Mouse (Mus musculus) adrenal gland, adult 8-10 months (tissue): ENCODE results near the gene Gda. TPM values are rescaled to one million over a fixed set of nuclear protein-coding genes. Genes with fewer than 3 reads are reported as not detected.

Experiments used
- DNase-seq: peaks from one replicate; pipeline ENCODE4 v3.0.0; 2022
- total RNA-seq, 4 experiments: library from RNA; stranded (reverse); gene quantifications; 2 replicates each; pipeline ENCODE4 v1.2.4; 2022

Gda gene
- total RNA-seq, 4 experiments from 2014 or later, result 5.4 to 12.5 (median 10.8) TPM

DNA sequence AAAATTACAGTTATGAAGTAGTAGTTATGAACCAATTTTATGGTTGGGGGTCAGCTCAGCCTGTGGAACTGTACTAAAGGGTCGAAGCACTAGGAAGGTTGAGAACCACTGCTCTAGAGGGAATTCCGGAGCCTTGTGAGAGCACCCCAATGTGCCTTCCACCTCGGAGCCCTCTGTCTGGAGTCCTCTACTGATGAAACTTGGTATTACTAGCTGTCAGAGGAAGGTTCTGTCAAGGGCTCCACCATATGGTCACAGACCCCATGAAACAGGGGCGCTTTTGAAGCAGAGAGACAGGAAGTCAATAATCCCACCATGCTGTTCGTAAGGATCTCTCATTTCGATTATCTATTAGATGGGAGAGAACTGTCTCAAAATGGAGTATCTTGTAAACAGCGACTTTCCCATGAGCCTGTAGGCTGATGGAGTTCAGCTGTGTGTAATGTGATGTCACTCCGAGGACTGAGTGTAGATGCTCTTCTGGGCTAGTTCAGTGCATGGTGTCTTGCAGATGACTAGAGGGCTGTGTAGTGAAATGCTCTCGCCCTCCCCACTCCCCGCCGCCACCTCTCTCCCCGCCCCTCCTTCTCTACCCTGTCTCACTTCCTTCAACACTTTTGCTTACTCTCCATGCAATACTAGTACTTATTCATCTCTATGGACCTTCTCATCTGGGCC lies 100.7 kb downstream of the Gda start:
- no peak for DNase-seq

DNA sequence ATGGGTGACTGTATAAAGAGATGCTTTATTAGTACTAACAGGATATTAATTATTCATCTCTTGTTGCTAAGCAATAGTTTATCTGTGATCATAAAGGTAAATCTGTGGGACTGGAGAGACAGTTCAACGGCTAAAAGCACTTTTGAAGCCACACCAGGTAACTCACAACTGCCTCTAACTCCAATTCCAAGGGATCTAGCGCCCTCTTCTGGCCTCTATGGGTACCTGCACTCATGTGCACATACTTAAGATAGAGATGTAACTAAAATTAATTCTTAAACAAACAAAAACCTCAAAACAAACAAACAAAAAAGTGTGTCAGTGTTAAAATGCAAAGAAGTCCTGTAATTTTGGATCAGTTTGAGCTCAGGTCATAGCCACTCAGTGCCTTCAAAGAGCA lies 101.9 kb downstream of the Gda start:
- DNase-seq, result no peak

DNA sequence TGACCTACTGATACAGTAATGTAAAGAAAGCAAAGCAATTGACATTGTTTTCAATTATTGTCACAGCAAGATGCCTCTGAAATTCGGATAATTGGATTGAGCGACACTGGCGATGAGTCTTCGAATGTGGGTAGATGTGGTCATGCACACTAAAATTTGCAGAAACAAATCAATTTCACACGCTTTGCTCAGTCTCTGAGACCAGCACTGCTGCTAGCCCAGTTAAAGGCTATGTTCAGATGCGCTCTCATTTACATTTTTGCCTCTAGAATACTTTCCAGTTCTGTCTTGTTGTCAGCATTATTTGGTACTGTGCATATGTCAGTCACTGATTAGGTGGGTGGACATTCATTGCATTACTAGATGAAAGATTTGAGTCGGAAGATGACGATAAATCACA lies 102.5 kb downstream of the Gda start:
- DNase-seq, result no peak

DNA sequence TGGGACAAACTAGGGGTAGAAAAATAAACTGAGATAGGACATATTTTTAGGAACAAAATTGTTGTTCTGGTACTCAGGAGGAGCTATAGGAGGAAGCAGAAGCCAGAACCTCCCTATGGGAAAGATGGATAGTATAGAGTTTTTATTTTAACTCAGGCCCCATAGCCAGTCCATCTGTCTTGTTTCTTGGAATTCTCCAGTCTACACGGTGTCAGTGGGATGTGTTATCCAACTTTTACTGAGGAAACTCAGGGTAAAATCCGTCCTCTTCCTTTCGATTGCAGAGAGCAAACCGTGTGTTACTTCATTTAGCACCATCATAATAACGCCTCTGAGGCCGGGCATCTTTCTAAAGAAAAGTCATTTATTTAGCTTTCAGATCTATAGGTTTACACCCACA lies 104.1 kb downstream of the Gda start:
- no peak for DNase-seq

DNA sequence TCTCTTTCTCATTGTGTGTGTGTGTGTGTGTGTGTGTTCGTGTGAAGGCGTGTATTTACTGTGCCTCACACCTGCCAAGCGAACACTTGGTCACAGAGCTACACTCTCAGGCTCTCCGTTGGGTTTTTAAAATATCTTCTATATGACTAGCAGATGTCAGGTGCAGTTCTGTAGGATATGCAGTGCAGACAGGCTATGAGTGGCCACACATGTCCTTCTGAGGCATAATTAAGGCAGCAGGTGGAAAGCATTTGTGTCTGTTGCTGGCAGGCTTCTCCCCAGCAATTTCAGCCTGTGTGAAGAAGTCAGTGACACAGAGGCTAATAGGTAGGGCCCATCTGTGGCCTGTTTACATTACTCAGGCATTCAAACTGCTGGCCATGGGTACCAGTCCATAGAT lies 104.7 kb downstream of the Gda start:
- DNase-seq, result no peak

DNA sequence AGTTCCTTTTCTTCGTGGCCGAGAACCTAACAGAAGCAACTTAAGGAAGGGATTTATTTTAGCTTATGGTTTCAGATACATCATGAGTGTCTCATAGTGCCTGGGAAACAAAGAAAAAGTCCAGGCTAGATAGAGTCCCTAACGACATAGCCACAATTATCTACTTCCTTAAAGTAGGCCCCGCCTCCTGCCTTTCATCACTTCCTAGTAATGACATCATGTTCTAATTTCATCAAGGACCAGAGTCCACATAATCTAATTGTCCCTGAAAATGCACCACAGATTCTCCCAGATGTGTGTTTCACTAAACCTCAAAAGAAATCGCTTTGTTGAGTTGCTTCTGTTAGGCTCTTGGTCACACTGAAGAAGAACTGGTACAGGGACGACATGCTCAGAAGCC lies 115.5 kb downstream of the Gda start:
- DNase-seq, result no peak

DNA sequence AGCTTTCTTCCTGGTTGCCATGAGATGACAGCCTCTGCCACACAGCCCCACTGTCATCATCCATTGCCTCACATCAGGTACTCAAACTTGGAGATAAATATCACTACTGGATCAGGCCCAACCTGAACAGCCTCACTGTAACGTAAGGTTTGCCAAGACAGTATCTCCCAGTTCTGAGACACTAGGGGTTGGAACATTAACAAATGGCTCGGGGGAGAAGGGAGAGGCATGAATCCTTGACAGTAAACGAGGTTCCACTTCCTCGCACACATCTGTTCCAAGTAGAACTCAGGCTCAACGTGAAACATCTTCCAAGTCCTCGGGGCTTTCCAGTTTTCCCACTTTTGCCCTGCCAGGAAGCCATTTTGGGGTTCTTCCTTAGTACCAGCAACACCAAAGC lies 123.6 kb downstream of the Gda start:
- no peak for DNase-seq

DNA sequence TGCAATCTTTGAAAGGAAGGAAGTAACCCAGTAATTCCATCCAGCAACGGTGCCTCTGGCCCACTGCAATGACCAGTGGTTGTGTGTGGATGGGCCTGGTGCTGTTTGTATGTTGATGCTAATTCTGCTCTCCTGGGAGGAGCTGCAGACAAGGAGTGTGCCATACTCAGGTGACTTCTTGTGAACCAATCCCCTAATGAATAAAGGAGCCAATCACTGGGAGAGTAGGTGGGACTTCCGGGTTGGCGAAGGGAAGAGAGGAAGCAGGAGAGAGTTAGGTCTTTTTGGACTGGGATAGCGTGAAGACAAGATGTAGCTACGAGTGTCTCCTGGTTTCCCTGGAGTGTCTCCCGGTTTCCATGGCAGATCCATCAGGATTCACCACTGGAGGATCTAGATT lies 126.6 kb downstream of the Gda start:
- DNase-seq, result no peak

Other genes starting within 250 kb of the Gda start
- gene Zfand5, start 201.2 kb downstream of the Gda start, total RNA-seq, result 100 to 1,000 TPM; 154 to 233 (median 183) TPM
- 10 to 100 TPM; 23.9 to 42.9 (median 36.7) TPM for gene 1110059E24Rik, start 179.5 kb upstream of the Gda start, total RNA-seq
- 10 to 100 TPM; 35.8 to 46.8 (median 41.4) TPM for gene Abhd17b, start 179.7 kb upstream of the Gda start, total RNA-seq